Mouse (Mus musculus) lung, postnatal 0 days (tissue): ENCODE measurements around the gene Gpr142. TPM values are rescaled to one million over a fixed set of nuclear protein-coding genes. Genes with fewer than 3 reads are reported as not detected.

Experiments
- ATAC-seq: fragments of 200-750 bp; cut with Nextera tagmentation; 2 replicates; pipeline ENCODE4 v1.8.0; 2017; ENCODE audit warnings: moderate library complexity
- DNase-seq: peaks from one replicate; pipeline ENCODE4 v3.0.0-alpha.2; 2016; ENCODE audit warnings: low spot score
- H3K27ac ChIP-seq: fragments of 300-500 bp; sonication (generic); 2 replicates; pipeline ENCODE4 v1.5.1; 2014; ENCODE audit warnings: antibody characterized with exemption, mild to moderate bottlenecking, low read length, mixed read lengths
- H3K27me3 ChIP-seq: fragments of 300-500 bp; sonication (generic); replicated peaks from 2 replicates; pipeline ENCODE4 v1.6.1; 2014; ENCODE audit warnings: low read length, mixed read lengths; ENCODE audit not compliant: insufficient read depth
- H3K36me3 ChIP-seq: fragments of 300-500 bp; sonication (generic); 2 replicates; pipeline ENCODE4 v1.6.1; 2014; ENCODE audit warnings: low read length, mixed read lengths; ENCODE audit not compliant: insufficient read depth
- H3K4me1 ChIP-seq: fragments of 300-500 bp; sonication (generic); 2 replicates; pipeline ENCODE4 v1.6.1; 2014; ENCODE audit warnings: antibody characterized with exemption, low read depth, low read length, mixed read lengths; ENCODE audit not compliant: insufficient read depth
- H3K4me2 ChIP-seq: fragments of 300-500 bp; sonication (generic); replicated peaks from 2 replicates; pipeline ENCODE4 v1.6.1; 2014; ENCODE audit warnings: low read depth, mild to moderate bottlenecking, low read length, moderate library complexity, mixed read lengths
- H3K4me3 ChIP-seq: fragments of 300-500 bp; sonication (generic); 2 replicates; pipeline ENCODE4 v1.5.1; 2014; ENCODE audit warnings: low read depth, low read length
- H3K9ac ChIP-seq: fragments of 300-500 bp; sonication (generic); replicated peaks from 2 replicates; pipeline ENCODE4 v1.6.1; 2014; ENCODE audit warnings: low read depth, mild to moderate bottlenecking
- H3K9me3 ChIP-seq: fragments of 300-500 bp; sonication (generic); 2 replicates; pipeline ENCODE4 v1.6.1; 2016; ENCODE audit warnings: low read length, mixed read lengths
- CTCF ChIP-seq: IDR thresholded peaks from 2 replicates; pipeline ENCODE4 v1.5.1; 2016; ENCODE audit warnings: antibody characterized with exemption, mild to moderate bottlenecking
- EP300 ChIP-seq: IDR thresholded peaks from 2 replicates; pipeline ENCODE4 v1.6.1; 2016; ENCODE audit warnings: antibody characterized with exemption, mild to moderate bottlenecking, control low read depth
- WGBS: fragments of 180-500 bp; shearing (Covaris S2); extraction: QIAGEN DNeasy Blood & Tissue Kit; methylation state at CpG from one replicate; pipeline ENCODE4 v1.1.7; 2014; 5-methylcytosine and 5-hydroxymethylcytosine counted together
- polyA plus RNA-seq: library from polyadenylated mRNA; unstranded; fragments of >200 nt; fragmentation: Nextera tagmentation; extraction: Ambion mirVana; gene quantifications from 2 replicates; pipeline ENCODE4 v1.2.1, GENCODE M21; 2015

Gpr142 gene
- polyA plus RNA-seq, 1 experiment from 2014 or later: not detected

DNA sequence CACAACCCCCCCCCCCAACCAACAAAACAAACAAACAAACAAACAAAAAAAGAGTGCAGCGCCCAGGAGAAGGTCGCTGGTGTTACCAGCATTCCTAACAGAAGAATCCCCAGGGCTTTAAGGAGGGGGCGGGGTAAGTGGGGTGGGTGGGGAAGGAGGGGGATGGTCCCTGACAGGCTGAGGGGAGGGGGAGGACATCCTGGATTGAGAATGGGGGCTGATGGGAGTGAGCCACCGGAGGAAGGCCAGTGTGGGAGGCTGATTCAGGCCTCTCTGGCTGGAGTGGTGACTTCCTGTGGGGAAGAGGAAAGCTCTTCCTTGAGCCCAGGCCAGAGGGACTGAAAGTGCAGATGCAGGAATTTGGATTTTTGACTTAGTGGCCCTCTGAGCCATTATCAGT lies 47.6 kb downstream of the Gpr142 start:
- Histone ChIP-seq H3K27me3 (peaks cover 6% of the 10 kb centered on the region; the same call in 1 of the 2 replicates), H3K4me1 (no peaks in the 10 kb centered on the region), H3K9me3 (no peaks in the 10 kb centered on the region), H3K4me3 (no peak overlapping the region), H3K4me2 (no peak overlapping the region), H3K9ac (no peak overlapping the region), H3K36me3 (no peaks in the 10 kb centered on the region), H3K27ac (no peak overlapping the region)
- WGBS: 61% methylated on average over 4 of the region's 4 CpGs
- ATAC-seq (no peak), DNase-seq (no peak)
- no peak for TF ChIP-seq EP300
- TF ChIP-seq CTCF: no peak

DNA sequence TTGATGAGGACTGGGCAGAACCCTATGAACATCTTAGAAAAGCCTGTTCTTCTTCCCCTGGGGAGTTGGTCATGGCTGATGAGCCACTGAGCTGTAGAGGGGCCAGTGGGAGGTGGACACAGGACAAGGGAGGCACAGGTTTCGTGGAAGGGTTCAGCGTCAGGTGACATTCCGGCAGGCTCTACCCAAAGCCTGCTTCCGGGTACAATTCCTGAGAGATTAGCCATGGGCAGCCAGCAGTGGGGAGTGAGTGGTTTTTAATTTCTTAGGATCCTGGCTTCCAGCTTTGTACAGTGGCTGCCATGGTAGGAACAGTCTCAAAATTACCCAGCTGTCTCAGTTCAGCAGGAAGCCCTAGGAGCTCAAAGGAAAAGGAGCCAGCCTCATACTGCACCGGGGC lies 48.3 kb downstream of the Gpr142 start:
- ATAC-seq (no peak), DNase-seq (no peak)
- Histone ChIP-seq H3K4me3 (no peak overlapping the region), H3K27ac (no peak overlapping the region), H3K9me3 (no peaks in the 10 kb centered on the region), H3K36me3 (no peaks in the 10 kb centered on the region), H3K4me2 (no peak overlapping the region), H3K9ac (no peak overlapping the region), H3K4me1 (no peaks in the 10 kb centered on the region), H3K27me3 (peaks cover 6% of the 10 kb centered on the region; the same call in 1 of the 2 replicates)
- TF ChIP-seq EP300: no peak
- TF ChIP-seq CTCF: no peak
- WGBS: 86% methylated on average over 5 of the region's 5 CpGs

DNA sequence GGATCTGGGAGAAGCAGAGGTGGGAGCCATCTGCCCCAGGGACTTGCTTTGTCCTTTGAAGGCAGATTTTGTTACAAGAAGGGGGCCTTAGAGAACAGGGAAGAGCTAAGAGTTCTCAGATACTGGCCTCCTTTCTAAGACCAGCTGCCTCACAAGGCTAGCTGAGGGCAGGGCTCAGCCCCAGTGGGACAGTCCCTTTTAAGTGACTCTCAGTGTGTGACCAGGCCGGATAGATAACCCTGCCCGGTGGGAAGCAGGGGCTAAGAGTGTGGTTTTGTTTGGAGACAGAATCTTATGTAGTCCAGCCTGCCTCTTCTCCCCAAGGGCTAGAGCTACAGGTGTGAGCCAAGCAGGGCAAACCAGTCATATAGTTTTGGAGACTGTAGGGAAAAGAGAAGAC lies 50.8 kb downstream of the Gpr142 start:
- H3K4me2 ChIP-seq: no peak overlapping the region
- 18% methylated on average over 2 of the region's 2 CpGs for WGBS
- H3K4me1 ChIP-seq: no peaks in the 10 kb centered on the region

DNA sequence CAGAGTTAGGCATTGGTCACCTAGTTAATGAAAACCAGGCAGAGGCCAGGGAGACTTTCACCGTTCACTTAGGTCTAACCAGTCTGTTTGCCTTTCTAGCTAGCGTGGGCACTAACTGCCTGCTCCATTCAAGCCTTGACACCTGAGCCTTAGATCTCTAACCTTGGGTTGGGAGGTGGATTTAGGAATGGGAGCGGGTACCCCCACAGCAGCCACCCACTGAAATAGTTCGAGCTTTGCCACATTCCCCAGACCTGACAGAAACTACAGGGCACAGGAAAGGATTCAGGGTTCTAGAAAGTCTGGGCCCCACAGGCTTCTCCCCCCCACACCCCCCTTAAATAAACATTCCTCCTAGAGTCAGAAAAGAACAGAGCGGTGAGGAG lies 51.3 kb downstream of the Gpr142 start:
- no peak overlapping the region for H3K27ac ChIP-seq
- H3K9me3 ChIP-seq: no peaks in the 10 kb centered on the region
- TF ChIP-seq CTCF: no peak
- no peak for TF ChIP-seq EP300
- no peaks in the 10 kb centered on the region for H3K4me1 ChIP-seq
- no peak overlapping the region for H3K4me3 ChIP-seq
- peak overlapping the region; percentile 99 for H3K4me2 ChIP-seq
- no peaks in the 10 kb centered on the region for H3K36me3 ChIP-seq
- 22% methylated on average over 5 of the region's 5 CpGs for WGBS
- no peak for DNase-seq
- H3K9ac ChIP-seq: no peak overlapping the region
- H3K27me3 ChIP-seq: peaks cover 6% of the 10 kb centered on the region; the same call in 1 of the 2 replicates
- no peak for ATAC-seq

More for the DNA sequence above, 50.8 kb downstream of the Gpr142 start:
- Histone ChIP-seq H3K36me3 (no peaks in the 10 kb centered on the region), H3K4me3 (no peak overlapping the region), H3K27ac (no peak overlapping the region), H3K27me3 (peaks cover 6% of the 10 kb centered on the region; the same call in 1 of the 2 replicates), H3K9me3 (no peaks in the 10 kb centered on the region), H3K9ac (no peak overlapping the region)
- DNase-seq: no peak
- TF ChIP-seq CTCF: no peak
- no peak for TF ChIP-seq EP300
- ATAC-seq: no peak

DNA sequence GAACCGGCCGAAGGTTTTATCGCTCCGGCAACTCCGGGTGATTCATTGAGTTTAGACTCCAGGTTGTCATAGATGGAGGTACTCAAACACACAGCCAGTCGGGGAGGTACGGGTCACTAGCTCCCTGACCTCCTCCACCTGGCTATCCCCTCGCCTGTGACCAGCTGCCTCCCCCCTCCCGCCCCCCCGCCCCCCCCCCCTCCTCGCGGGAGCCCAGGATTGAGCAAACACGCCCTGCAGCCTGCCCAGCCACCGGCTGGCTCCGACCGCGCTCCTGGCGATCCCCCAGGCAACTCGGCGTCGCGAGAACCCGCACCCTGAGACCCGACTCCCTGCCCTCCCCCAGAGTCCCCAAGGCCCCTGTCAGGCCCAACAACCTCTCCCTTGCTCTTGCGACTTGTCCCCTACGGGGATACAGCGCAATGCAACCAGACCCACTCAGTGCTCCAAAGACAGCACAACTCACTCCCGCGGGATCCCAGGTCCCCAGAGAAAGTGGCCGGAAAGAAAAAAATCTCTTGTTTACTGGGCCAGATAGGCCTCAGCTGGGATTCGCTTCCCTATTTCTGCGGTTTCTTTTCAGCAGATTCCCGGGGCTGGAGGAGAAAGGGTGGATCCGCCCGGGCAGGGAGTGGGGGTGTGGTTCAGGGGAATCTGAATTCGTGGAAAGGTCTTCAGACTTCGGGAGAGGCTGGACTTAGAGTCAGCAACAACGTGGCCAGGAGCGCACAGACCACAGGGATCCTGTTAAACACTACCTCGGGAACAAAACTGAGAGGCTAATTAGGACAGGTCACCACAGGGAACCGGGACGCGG lies 51.9 kb downstream of the Gpr142 start, which contains the start of gene Gprc5c:
Gene Gprc5c (plus strand): TSS at position 701 of the 817 bp plus-strand sequence.
- Histone ChIP-seq H3K9ac (peak within 1 kb of the TSS; percentile 54), H3K27ac (peak within 1 kb of the TSS; percentile 69), H3K4me2 (peak within 1 kb of the TSS; percentile 99), H3K27me3 (peaks cover 6% of the 10 kb centered on the region; the same call in 1 of the 2 replicates), H3K4me1 (no peaks in the 10 kb centered on the region), H3K36me3 (no peaks in the 10 kb centered on the region), H3K9me3 (no peaks in the 10 kb centered on the region), H3K4me3 (peak within 1 kb of the TSS; percentile 69)
- peak; percentile 68 for DNase-seq
- TF ChIP-seq CTCF (no peak), EP300 (no peak)
- ATAC-seq: peak; percentile 57
- WGBS: 2% methylated on average over 29 of the region's 43 CpGs

DNA sequence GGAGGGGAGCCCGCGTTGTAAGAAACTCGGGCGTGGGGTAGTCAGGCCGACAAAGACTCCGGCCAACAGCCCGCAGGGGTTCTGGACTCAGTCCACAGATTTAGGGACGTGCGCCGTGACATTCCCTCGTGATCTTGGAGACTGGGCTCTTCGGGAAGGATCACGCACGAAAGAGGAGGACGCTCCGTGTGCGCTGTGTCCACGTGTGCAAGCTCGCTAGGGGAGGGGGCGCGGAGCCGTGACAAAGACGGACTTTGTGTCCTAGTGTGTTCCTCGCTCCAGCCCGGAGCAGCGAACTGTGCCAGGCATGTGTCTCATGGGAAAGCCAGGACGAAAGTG lies 52.5 kb downstream of the Gpr142 start:
- peak; percentile 31 for DNase-seq
- TF ChIP-seq EP300: no peak
- no peak for TF ChIP-seq CTCF
- H3K9me3 ChIP-seq: no peaks in the 10 kb centered on the region
- peaks cover 6% of the 10 kb centered on the region; the same call in 1 of the 2 replicates for H3K27me3 ChIP-seq
- ATAC-seq: peak; percentile 6; the same call in 1 of the 2 replicates
- H3K4me3 ChIP-seq: peak overlapping the region; percentile 69
- no peaks in the 10 kb centered on the region for H3K36me3 ChIP-seq
- H3K4me1 ChIP-seq: no peaks in the 10 kb centered on the region
- peak overlapping the region; percentile 69 for H3K27ac ChIP-seq
- H3K4me2 ChIP-seq: peak overlapping the region; percentile 99
- peak overlapping the region; percentile 54 for H3K9ac ChIP-seq
- under 1% methylated on average over 27 of the region's 27 CpGs for WGBS
